Mouse (Mus musculus): ENCODE data around the gene Dkkl1. TPM values are rescaled to one million over a fixed set of nuclear protein-coding genes. Genes with fewer than 3 reads are reported as not detected.
A peak's percentile ranks its signal among the peaks of the same experiment; 100 is the strongest.
"Not testable (repeated sequence)": the region's sequence is repeated elsewhere in the genome, so short reads cannot be mapped to it uniquely, and the experiment has no call there.

The Dkkl1 gene
- not detected in 2 replicates for total RNA-seq (2014; rRNA removed)
- polyA plus RNA-seq (2012; rRNA removed) = 0.21 TPM in 1 of 2 replicates, not detected in the other

DNA sequence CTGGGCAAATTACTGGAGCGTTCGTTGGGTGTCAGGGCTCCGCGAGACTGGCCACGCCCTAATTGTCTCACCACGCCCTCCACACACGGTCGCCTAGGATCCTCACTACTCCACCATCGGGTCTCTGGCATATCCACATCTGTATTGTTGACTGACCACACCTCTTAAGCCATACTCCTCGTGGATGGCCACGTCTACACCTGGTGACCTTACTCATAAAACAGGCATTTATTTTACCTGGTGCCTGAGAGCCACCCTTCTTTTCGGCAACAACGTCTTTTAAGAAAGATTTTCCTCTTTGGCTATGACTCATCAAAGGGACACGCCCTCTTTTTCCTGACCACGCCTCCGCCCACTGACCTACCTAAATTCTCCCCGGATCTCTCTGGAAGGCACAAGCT lies at the start of gene Dkkl1:
TSS of gene Dkkl1 (minus strand) at position 297 of the 401 bp plus-strand sequence.
- WGBS = 20% methylated on average over 17 of the region's 17 CpGs
- peaks cover 3% of the 10 kb centered on the region; the same call in 1 of the 2 replicates for H3K27me3 ChIP-seq (ENCODE audit: control insufficient read depth, insufficient read depth, low read length)
- H3K36me3 ChIP-seq (ENCODE audit: control insufficient read depth, insufficient read depth, low read length) = no peaks in the 10 kb centered on the region
- no peak within 1 kb of the TSS for H3K9ac ChIP-seq (ENCODE audit: low read depth, low read length)
- TF ChIP-seq POLR2A (IDR thresholded peaks at IDR 0.05; ENCODE audit: extremely low read depth, insufficient read depth, low read length) = no peak
- no peak for TF ChIP-seq CTCF (IDR thresholded peaks at IDR 0.05; ENCODE audit: low read depth, low read length)
- H3K27ac ChIP-seq (replicated peaks; ENCODE audit: insufficient read depth, low read depth, low read length) = no peak within 1 kb of the TSS
- H3K4me3 ChIP-seq (ENCODE audit: insufficient read depth, low read depth, low read length) = no peak within 1 kb of the TSS
- peaks cover 3% of the 10 kb centered on the region for H3K4me1 ChIP-seq (ENCODE audit: control insufficient read depth, insufficient read depth, low read length)
- no peaks in the 10 kb centered on the region for H3K79me2 ChIP-seq (ENCODE audit: control insufficient read depth, insufficient read depth, low read length)
- no peak for DNase-seq (ENCODE audit: extremely low read depth, low read depth, low spot score)

DNA sequence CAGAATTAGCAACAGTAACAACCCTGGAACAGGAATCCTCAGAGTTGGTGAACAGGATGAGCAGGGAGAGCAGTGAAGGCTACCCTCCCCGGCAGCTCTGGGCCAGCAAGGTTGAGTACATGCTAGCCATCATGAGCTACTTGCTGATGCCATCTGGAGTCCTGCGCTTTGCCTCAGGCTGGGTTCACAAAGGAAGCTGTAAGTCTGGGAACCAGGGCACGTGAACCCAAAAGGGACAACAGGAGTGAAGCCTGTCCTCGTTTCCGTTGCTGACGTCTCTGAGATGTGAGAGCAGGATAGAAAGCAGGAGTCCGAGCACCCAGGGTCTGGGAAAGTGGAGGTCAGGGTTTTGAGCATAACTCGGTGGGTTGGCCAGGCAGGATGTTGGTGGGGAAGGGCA lies 47.3 kb upstream of the Dkkl1 start:
- Histone ChIP-seq H3K79me2 (ENCODE audit: control insufficient read depth, insufficient read depth, low read length) (no peaks in the 10 kb centered on the region), H3K27ac (replicated peaks; ENCODE audit: insufficient read depth, low read depth, low read length) (no peak overlapping the region), H3K27me3 (ENCODE audit: control insufficient read depth, insufficient read depth, low read length) (no peaks in the 10 kb centered on the region), H3K9ac (ENCODE audit: low read depth, low read length) (no peak overlapping the region), H3K36me3 (ENCODE audit: control insufficient read depth, insufficient read depth, low read length) (no peaks in the 10 kb centered on the region), H3K4me3 (ENCODE audit: insufficient read depth, low read depth, low read length) (no peak overlapping the region), H3K4me1 (ENCODE audit: control insufficient read depth, insufficient read depth, low read length) (peaks cover 5% of the 10 kb centered on the region; the same call in 1 of the 2 replicates)
- WGBS = 90% methylated on average over 8 of the region's 8 CpGs
- no peak for DNase-seq (ENCODE audit: extremely low read depth, low read depth, low spot score)
- TF ChIP-seq POLR2A (IDR thresholded peaks at IDR 0.05; ENCODE audit: extremely low read depth, insufficient read depth, low read length) = no peak
- no peak for TF ChIP-seq CTCF (IDR thresholded peaks at IDR 0.05; ENCODE audit: low read depth, low read length)

GRCm38 (mm10) chr7:45257063-45257840 lies 45.3 kb upstream of the Dkkl1 start:
- Histone ChIP-seq H3K27me3 (ENCODE audit: control insufficient read depth, insufficient read depth, low read length) (no peaks in the 10 kb centered on the region), H3K36me3 (ENCODE audit: control insufficient read depth, insufficient read depth, low read length) (no peaks in the 10 kb centered on the region), H3K27ac (replicated peaks; ENCODE audit: insufficient read depth, low read depth, low read length) (no peak overlapping the region), H3K9ac (ENCODE audit: low read depth, low read length) (no peak overlapping the region), H3K4me1 (ENCODE audit: control insufficient read depth, insufficient read depth, low read length) (peaks cover 1% of the 10 kb centered on the region; the same call in 1 of the 2 replicates), H3K4me3 (ENCODE audit: insufficient read depth, low read depth, low read length) (no peak overlapping the region), H3K79me2 (ENCODE audit: control insufficient read depth, insufficient read depth, low read length) (no peaks in the 10 kb centered on the region)
- 78% methylated on average over 11 of the region's 11 CpGs for WGBS
- TF ChIP-seq POLR2A (IDR thresholded peaks at IDR 0.05; ENCODE audit: extremely low read depth, insufficient read depth, low read length) (no peak), CTCF (IDR thresholded peaks at IDR 0.05; ENCODE audit: low read depth, low read length) (no peak)
- peak; percentile 55 for DNase-seq (ENCODE audit: extremely low read depth, low read depth, low spot score)

- H3K79me2 ChIP-seq (ENCODE audit: control insufficient read depth, insufficient read depth, low read length); H3K9ac ChIP-seq (ENCODE audit: low read depth, low read length); H3K4me3 ChIP-seq (ENCODE audit: insufficient read depth, low read depth, low read length); H3K27me3 ChIP-seq (ENCODE audit: control insufficient read depth, insufficient read depth, low read length); H3K4me1 ChIP-seq (ENCODE audit: control insufficient read depth, insufficient read depth, low read length); H3K36me3 ChIP-seq (ENCODE audit: control insufficient read depth, insufficient read depth, low read length); H3K27ac ChIP-seq (replicated peaks; ENCODE audit: insufficient read depth, low read depth, low read length): not testable (repeated sequence)
- 39% methylated on average over 6 of the region's 7 CpGs for WGBS
- DNase-seq (ENCODE audit: extremely low read depth, low read depth, low spot score) = peak; percentile 76
Observed at GRCm38 (mm10) chr7:45255822-45256221, 43.9 kb upstream of the Dkkl1 start.

DNA sequence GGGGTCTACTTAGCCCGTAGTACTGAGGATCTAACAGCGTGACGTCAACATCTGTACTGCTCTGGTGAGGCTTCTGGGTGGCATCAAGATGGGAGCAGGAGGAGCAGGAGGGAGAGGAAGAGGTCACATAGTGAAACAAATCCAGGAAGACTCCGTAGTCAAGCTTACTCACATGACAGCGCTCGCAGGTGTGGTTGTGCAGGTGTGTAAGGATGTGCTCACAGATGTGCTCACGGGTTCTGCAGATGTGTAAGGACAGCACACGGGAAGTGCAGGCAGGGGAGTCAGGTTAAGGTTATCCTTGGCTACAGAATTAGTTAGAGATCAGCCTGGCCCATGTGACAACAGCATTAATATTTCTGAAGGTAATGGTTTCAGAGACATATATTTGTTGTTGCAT lies 41.9 kb upstream of the Dkkl1 start:
- 90% methylated on average over 8 of the region's 8 CpGs for WGBS
- no peaks in the 10 kb centered on the region for H3K27me3 ChIP-seq (ENCODE audit: control insufficient read depth, insufficient read depth, low read length)

GRCm38 (mm10) chr7:45247666-45248065 lies 35.7 kb upstream of the Dkkl1 start:
- Histone ChIP-seq H3K9ac (ENCODE audit: low read depth, low read length) (no peak overlapping the region), H3K79me2 (ENCODE audit: control insufficient read depth, insufficient read depth, low read length) (no peaks in the 10 kb centered on the region), H3K4me3 (ENCODE audit: insufficient read depth, low read depth, low read length) (no peak overlapping the region), H3K27ac (replicated peaks; ENCODE audit: insufficient read depth, low read depth, low read length) (no peak overlapping the region), H3K27me3 (ENCODE audit: control insufficient read depth, insufficient read depth, low read length) (no peaks in the 10 kb centered on the region), H3K36me3 (ENCODE audit: control insufficient read depth, insufficient read depth, low read length) (no peaks in the 10 kb centered on the region), H3K4me1 (ENCODE audit: control insufficient read depth, insufficient read depth, low read length) (no peaks in the 10 kb centered on the region)
- WGBS = 34% methylated on average over 3 of the region's 3 CpGs
- no peak for TF ChIP-seq CTCF (IDR thresholded peaks at IDR 0.05; ENCODE audit: low read depth, low read length)
- no peak for TF ChIP-seq POLR2A (IDR thresholded peaks at IDR 0.05; ENCODE audit: extremely low read depth, insufficient read depth, low read length)
- DNase-seq (ENCODE audit: extremely low read depth, low read depth, low spot score) = peak; percentile 71

More for the DNA sequence above, 41.9 kb upstream of the Dkkl1 start:
- TF ChIP-seq CTCF (IDR thresholded peaks at IDR 0.05; ENCODE audit: low read depth, low read length) (no peak), POLR2A (IDR thresholded peaks at IDR 0.05; ENCODE audit: extremely low read depth, insufficient read depth, low read length) (no peak)
- Histone ChIP-seq H3K27ac (replicated peaks; ENCODE audit: insufficient read depth, low read depth, low read length) (no peak overlapping the region), H3K4me1 (ENCODE audit: control insufficient read depth, insufficient read depth, low read length) (no peaks in the 10 kb centered on the region), H3K36me3 (ENCODE audit: control insufficient read depth, insufficient read depth, low read length) (no peaks in the 10 kb centered on the region), H3K9ac (ENCODE audit: low read depth, low read length) (no peak overlapping the region), H3K4me3 (ENCODE audit: insufficient read depth, low read depth, low read length) (no peak overlapping the region), H3K79me2 (ENCODE audit: control insufficient read depth, insufficient read depth, low read length) (no peaks in the 10 kb centered on the region)
- DNase-seq (ENCODE audit: extremely low read depth, low read depth, low spot score) = no peak

All from liver, adult 2 months (tissue).